Mouse (Mus musculus): ENCODE data around the gene Kctd17.

Kctd17 gene

DNA sequence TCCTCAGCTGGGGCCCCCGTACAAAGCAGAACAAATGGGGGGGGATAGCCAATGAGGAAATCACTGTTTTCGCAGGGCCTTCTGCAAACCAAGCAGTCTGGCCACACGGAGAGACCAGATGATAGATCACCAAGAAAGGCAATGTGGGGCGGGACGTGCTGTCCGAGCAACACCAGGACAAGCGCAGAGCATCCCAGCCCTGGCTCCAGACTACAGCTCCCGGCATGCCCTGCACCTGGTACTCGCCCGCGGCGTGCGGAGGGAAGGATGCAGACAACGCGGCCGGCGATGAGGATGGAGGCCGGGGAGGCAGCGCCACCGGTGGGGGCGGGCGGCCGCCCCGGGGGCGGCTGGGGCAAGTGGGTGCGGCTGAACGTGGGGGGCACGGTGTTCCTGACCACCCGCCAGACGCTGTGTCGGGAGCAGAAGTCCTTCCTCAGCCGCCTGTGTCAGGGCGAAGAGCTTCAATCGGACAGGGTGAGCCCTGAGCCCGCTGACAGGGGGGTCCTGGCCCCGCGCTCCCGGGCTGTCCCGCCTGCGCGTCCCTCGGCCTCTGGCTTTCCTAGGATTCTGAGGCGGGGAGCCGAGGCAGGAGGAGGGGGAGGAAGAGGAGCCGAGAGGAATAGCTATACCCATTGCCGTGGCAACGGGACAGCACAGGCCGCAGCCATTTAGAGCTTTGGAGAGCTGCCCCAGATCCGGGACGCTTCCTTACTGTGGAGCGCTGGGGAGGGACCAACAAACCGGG, at the start of gene Kctd17:
Gene Kctd17 (plus strand): TSS at position 174 of the 748 bp plus-strand sequence.
- no peak for DNase-seq (ENCODE audit: low spot score in 2 of 2)

DNA sequence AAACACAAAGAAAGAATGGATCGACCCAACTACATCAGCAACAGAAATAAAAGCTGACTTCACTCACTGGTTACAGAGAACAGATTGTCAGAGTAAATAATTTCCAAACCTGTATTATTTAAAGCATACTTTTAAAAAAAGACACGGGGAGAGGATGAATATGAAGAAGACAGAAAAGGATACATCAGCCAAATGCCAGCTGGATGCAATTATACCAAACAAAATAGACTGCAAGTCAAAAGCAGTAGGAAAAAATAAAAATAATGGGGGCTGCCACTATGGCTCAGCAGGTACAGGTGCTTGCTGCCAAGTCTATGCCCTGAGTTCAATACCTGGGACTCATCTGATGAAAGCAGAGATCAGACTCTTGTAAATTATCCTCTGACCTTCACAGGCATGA, 48.2 kb upstream of the Kctd17 start:
- no peak for DNase-seq (ENCODE audit: low spot score in 2 of 2)

DNA sequence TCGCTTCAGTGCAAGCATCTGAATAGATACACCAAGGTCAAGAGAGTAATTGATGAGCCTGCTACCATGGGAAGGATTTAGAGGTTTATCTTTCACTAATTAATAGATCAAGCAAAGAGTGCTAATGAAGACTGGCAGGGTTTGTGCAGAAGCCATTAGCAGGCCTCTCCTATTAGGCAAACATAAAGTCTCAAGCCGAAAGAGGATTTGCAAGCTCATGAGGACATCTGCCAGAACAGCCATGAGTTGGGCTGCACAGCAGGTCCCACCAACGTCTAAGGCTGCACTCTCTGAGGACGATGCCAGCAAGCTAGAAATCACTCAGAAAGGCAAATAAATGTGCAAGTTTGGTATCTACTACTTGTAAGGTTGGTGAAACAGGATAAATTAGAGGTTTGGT, 47.6 kb upstream of the Kctd17 start:
- DNase-seq (ENCODE audit: low spot score in 2 of 2): no peak

DNA sequence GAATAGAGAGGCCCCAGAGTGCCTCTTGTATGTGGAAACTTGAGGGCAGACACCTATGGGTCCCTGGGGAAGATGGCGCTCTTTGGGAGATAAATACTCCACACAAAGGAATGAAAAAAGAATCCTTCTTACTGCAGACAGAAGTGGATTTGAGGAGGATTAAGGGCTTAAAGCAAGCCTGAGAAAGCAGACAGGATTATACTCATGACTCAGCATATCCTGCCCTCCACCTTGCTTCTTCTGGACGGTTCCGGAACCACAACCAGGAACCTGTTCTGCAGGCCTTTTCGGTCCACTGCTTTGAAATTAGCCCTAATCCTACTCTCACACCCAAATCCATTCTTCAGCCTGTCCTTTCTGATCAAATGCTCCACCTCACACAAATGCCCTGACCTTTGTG, 46.2 kb upstream of the Kctd17 start:
- no peak for DNase-seq (ENCODE audit: low spot score in 2 of 2)

DNA sequence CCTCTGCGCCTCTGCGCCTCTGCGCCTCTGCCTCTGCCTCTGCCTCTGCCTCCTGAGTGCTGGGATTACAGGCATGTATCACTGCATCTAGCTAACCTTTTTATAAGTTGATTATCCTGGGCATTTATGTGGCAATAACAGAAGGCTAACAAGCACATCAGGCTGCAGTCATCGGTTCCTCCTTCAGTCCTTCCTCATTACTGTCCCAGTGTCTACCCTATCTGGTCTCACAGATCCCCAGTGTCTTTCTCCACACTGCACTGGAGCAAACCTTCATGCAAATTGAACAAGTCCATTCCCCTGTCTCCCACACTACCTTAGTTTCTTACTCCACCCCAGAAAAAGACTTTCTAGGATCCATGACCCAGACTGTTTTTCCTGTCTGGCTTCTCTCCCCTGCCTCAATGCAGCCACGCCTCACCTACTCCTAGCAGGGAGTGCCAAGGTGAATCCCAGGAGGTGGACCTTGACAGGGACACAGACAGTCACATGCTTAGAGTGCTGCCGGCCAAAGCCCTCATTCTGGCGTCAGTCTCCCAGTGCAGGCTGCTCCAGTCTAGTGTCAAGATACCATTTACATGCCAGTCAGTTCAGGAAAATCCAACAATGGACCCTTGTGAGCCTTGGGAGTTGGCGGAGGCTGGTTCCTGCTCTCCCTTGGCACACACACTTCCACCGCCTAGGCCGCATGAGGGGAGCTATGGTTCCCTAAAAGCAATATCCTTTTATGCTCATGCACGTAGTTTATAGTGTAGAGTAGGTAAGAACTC, 44.7 kb upstream of the Kctd17 start:
- DNase-seq (ENCODE audit: low spot score in 2 of 2): no peak

DNA sequence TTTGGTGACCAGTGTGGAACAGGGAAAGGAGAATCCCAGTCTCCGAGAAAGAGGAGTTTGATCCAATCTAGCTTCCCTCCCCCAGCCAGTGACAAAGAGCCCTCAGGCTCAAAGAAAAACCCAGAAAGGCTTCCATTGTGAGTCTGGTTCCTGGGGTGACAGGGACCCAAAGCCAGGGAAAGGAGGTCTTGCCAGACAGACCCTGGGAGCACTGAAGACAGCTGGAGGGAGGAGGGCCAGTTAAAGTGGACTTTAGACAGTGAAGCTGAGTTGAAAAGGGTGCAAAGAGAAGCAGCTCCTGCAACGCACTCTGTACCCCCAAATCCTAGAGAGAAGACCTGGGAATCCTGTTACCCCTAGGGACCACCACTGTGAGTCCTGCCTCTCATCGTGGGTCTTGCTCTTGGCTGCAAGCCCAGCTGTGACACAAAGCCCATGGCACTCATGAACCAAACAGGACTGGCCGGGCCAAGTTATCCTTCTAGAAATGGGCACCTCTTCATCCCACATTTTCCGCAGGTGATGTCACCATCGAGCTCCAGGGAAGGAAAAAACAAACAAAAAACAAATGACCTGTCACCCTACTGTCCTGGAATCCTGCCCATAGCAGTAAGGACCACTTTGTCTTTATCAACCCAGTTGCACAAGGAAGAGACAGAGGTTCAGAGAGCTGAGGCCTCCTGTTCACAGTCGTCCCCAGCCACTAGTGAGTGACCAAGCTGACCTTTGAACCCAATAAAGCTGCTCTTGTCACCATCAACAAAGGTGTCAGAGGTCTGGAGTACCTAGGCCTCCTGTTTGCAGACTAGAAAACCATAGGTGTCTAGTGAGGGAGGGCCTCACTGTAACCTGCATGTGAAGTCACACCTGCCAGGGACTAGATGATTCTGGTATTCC, 43.9 kb upstream of the Kctd17 start:
- no peak for DNase-seq (ENCODE audit: low spot score in 2 of 2)

DNA sequence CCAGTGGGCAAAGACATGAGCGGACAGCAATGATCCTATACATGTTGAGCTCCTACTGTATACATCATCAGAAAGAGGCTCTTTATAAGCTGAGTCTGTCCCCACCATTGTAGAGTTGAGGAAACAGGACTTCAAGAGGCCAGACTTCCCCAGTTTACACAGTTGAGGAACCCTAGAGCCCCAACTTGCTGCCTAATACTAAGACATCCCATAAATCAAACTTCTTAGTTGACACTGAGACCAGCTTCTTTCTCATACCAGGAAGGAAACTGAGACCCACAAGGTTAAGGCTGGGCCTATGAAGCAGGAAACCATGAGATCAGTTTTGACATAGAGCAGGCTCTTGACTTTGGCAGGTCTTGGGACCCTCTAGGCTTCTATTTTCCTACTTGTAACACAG, 42.8 kb upstream of the Kctd17 start:
- no peak for DNase-seq (ENCODE audit: low spot score in 2 of 2)

DNA sequence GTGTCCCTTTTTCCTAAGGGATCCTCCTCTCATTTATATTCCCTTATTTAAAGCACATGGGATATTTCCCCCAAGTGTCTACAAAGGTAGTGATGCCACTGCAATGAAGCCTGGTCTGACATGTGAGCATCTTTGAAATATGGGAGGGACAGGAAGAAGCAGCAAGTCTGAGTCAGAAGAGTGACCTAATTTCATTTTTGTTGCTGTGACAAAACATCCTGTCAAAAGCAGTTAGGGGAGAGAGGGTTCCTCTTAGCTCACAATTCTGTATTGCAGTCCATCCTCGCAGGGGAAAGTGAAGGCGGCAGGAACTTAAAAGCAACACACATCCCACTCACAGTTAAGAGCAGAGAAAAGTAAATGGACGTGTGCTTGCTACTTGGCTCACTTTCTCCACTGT, 37.5 kb upstream of the Kctd17 start:
- DNase-seq (ENCODE audit: low spot score in 2 of 2): no peak

DNA sequence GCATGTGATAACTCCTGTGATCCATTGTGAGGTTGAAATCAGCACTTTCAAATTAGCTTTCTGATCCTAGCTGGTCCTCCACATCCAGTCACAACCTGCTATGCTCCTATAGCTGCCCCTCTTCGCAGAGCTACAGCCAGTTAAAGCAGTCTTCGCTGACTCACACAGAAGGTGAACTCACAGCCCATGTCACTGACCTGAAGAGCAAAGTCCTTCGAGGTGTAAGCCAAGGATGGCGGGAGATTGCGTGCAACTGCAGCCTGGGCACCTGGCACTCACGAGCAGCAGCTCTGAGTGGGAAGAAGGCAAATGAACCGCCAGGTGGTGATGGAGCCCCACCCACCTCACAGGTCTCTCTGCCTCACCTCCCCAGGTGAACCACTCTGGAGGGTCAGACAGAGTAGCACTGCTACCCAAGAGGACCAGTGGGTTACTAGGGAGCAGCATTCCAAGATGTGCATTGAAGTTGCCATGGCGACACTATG, 32.8 kb upstream of the Kctd17 start, which contains the start of gene Tex33:
Gene Tex33 (minus strand): TSS at position 435 of the 485 bp plus-strand sequence.
- no peak for DNase-seq (ENCODE audit: low spot score in 2 of 2)

DNA sequence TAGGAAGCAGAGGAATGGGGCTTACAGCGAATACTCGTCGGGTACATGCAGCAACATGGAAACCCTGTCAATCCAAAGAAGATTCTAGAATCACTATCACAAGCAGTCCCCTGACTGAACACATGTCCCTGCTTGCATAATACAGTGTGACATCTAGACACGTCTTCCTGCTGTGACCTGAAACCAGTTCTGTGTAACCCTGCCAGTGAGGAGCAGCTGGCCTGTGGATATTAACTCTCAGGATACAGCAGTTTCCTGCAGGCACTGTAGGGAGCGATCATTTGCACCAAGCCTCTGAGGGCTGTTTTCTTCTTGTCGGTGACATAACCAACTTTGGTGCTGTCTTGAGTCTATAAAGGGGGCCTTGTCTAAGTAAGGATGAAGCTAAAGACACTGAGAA, 27.0 kb upstream of the Kctd17 start:
- DNase-seq (ENCODE audit: low spot score in 2 of 2): no peak

DNA sequence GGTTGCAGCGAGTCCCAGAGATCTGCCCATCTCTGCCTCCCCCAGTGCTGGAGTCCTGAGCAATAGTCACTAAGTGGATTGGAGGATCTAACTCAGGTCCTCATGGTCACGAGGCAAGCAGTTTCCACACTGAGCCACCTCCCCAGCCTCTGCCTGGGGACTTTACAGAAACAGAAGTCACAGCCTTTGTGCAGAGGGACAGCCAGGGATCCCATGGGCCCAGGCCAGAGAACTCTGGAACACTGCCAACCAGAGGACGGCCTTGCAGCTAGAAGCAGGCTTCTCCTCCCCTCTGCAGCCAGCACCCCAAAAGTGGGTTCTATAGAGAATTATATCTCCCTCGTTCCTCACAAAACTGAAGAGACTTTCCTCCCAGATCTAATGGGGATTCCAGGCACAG, 26.4 kb upstream of the Kctd17 start:
- DNase-seq (ENCODE audit: low spot score in 2 of 2): no peak

DNA sequence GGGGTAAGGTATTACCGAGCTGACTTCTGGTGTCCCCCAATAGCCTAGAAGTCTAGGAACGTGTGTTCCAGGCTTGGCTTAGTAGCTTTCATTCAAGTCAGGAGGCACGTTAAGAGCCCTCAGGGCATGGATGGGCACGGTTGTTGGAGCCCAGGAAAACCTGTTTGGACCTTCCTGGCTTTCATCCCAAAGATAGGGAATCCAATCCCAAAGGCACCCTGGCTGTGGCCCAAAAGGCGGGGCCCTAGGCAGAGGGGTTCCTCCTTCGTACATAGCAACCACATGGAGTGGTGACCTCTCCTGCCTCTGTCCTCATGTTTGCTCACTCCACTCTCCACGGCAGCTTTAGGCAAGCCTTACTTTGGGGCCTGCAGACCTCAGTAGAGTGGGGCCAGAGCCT, 25.9 kb upstream of the Kctd17 start:
- DNase-seq (ENCODE audit: low spot score in 2 of 2): no peak

DNA sequence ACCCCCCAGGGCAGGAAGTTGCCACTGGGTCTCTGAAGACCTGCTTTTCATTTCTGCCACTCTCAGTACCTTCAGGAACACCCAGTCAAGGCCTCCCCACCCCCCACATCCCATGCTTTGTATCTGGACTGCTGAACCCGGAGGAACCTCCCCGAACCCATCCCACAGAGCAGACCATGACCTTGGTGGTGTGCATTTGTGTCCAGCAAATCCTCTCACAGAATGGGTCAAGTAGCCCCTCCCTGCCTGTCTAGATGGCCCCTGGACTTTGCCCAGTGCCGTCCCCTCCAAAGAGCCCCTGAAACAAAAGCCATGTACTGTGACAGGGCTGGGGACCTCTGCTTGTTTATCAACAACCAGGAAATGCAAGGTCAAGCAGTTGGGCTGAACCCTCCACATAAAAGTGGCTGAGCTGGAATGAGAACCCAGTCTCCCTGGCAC, 25.0 kb upstream of the Kctd17 start:
- DNase-seq (ENCODE audit: low spot score in 2 of 2): no peak

DNA sequence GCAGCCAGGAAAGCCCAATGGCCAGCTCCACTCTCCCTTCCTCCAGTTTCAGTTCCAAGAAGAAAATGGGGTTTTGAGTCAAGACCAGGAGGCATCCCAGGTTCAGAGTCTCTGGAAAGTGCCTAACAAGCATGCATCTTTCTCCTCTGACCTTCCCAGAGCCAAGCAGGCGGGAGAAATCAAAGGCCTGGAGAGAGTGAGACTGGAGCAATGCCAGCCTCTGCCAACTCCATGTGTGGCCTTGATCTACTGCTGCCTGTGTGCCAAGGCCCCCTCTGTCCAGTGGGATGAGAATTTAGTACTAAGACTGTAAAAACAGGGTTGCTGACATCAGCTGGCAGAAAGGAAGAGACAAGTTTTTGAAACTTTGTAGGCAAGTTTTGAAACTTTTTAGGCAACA, 24.5 kb upstream of the Kctd17 start:
- DNase-seq (ENCODE audit: low spot score in 2 of 2): no peak

DNA sequence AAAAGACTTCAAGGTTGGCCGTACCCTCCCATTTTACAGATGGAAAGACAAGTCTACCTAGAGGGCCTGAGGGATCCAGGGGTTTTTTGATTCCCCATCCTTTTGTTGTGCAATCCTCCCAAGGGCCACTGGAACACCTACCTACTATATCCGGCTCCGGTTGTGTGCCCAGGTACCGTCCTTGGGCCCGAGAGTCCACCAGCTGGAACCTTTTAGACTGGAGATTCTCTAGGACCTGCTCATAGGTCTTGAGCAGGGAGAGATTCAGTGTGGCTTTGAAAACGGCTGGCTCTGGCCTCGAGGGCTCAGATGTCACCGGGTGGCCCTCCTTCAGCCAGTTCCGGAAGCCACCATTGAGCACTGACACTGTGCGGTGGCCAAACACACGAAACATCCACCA, 23.3 kb upstream of the Kctd17 start:
- no peak for DNase-seq (ENCODE audit: low spot score in 2 of 2)

DNA sequence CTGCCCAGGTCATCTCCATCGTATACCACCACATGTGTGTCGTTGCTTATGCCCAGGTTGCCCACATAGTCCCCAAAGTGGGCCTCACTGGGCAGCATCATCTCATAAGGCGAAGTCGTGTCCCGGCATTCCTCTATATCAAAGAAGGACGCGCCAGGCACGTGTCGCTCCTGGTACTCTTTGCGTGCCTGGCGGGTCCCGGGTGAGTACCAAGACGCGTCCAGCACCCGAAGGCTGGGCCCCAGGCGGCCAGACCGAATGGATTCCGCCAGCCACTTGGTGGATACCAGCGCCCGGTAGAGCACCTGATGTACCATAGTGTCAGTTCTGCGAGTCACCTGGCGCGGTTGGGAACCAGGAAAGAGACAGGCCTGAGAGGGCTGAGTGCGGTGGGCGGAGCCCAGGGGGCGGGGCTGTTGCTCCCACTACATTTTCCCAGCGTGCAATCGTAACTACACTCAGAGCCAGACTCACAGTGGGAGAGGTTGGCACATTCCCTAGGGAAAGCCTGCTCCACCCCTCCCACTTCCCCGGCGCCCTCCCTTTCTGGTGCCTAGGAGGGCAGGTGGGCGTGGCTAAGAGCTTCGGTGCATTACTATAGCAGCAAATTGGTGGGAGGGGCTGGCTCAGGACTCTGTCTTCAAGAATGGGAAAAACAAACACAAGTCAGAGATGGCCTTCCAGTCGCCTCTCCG, 22.7 kb upstream of the Kctd17 start, which contains the start of gene Tst:
Gene Tst (minus strand): TSS at position 391 of the 695 bp plus-strand sequence.
- DNase-seq (ENCODE audit: low spot score in 2 of 2): peak; percentile 28 to 49

DNA sequence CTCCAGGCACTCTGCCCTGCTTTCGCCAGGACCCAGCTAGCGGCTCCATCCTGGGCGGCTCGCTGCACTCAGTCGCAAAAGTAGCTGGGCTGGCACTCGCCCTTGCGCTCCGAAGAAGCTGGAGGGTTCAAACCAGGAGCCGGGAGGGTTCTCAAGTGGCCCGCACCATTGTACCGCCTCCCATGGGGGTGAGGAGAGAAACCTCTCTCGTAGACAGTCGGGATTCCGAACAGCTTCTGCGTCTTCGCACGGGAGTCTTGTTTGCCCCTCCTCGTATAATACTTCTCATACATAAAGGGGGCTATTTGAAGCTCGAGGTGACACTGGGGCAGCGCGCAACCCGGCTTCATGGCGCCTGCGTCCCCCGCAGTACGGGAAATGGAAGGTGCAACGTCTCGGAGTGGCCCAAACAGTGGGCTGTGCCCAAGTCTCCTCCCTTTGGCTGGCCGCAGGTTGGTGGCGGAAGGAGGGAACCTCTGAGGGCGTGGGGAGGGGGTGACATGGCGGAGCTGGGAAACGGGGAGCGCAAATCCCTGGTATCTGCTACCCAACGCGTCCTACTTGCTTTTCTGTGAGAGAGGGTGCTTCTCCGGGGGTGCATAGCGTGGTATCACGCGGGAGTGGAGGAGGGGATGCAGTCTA, 21.9 kb upstream of the Kctd17 start, which contains the start of gene Mpst:
Gene Mpst (plus strand): TSS at position 124 of the 642 bp plus-strand sequence.
- DNase-seq (ENCODE audit: low spot score in 2 of 2): peak; percentile 81 to 86

DNA sequence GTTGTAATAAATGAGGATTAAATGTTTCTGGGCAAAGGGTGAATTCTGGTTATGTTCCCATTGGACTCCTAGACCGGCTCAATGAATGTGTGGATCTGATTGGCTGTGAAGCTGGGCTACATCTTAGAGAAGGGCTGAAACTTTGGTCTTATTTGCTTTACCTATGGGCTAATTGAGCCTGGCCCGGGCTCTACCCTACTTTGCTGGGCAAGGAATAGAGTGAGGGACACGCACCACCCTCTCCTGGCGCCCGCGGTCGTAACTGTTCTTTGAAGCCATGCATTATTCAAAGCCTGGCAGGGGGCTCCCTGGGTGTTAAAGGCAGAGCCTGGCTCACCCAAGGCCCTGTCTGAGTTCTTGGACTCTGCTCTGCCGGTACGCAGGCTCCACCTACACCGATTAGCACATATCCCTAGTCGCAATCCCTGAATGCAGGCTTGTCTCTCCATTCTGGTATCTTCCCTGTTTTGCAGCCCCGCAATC, 18.8 kb upstream of the Kctd17 start:
- DNase-seq (ENCODE audit: low spot score in 2 of 2): no peak

DNA sequence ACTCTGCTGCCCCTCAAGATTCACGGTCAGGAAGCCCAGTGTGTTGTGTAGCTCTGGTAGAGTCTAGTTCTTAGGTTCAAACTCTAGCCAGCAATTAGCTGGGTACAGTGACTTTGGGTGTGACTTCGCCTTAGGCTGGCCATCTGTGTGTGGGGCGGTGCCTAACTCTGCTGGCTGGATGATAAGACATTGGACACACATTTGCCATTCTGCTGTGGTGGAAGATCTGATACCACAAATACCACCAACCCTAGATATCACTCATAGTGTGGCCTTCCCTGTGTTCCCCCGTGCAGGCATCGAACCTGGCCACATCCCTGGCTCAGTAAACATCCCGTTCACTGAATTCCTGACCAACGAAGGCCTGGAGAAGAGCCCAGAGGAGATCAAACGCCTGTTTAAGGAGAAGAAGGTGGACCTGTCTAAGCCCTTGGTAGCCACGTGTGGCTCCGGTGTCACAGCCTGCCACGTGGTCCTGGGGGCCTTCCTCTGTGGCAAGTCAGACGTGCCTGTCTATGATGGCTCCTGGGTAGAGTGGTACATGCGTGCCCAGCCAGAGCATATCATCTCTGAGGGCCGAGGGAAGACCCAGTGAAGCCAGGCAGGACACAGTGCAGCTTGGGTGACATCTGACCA, 15.2 kb upstream of the Kctd17 start:
- DNase-seq (ENCODE audit: low spot score in 2 of 2): no peak

DNA sequence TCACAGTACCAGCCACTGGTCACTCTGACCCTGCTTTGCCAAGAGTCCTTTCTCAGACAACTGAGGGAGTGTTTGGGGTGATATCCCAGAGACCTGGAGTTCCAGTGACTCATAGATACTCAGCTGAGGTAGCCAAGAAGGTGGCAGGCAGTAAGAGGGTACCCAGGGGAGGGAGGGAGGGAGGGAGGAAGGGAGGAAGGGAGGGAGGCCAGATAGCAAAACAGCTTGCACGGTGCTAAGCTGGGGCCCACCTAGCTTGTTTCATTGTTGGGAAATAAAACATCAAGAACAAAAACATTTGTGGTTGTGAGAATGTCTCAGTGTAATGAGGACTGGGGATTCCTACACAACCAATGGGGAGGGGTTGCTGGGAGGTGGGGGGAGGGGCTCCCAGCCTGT, 14.6 kb upstream of the Kctd17 start:
- DNase-seq (ENCODE audit: low spot score in 2 of 2): no peak
